Mouse (Mus musculus): ENCODE results near the gene Trpd52l3.

The Trpd52l3 gene

DNA sequence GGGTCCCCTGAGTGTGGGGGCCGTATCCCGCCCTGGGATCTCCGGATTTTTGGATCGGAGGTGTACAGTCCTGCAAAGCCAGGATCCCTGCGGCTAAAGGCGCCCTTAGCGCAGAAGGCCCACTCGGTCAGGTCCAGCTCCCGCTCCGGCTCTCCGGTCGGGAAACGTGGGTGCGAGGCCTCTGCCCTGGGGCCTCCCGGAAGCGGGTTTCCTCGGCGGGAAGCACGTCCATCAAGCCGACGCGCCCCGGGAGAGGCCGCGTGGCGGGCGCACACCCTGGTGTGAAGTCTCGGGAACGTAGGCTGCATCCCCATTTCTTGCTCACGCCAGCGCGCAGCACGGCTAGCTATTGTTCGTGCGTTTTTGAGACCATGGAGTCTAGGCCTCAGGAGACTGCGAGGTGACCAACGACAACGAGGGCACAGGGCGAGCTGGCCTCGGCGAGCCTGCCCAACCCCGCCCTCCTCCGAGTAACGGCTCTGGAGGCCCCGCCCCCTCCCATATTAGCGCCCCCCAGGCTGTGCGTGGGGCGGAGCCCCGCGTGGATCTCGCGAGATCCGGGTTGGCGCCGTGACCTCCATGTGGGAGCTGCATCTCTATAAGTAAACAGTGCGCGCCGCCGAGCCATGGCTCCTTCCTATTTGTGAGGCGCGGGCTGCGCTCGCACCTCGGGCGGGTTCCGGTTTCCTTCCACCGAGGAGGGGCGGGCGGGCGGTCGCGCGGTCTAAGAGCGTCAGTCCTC is 26.5 kb downstream of the Trpd52l3 start, which contains the start of gene Uhrf2:
Uhrf2 (plus strand) TSS at position 620 of the 742 bp plus-strand sequence.
- DNase-seq (ENCODE audit: extremely low spot score) = peak; percentile 97

DNA sequence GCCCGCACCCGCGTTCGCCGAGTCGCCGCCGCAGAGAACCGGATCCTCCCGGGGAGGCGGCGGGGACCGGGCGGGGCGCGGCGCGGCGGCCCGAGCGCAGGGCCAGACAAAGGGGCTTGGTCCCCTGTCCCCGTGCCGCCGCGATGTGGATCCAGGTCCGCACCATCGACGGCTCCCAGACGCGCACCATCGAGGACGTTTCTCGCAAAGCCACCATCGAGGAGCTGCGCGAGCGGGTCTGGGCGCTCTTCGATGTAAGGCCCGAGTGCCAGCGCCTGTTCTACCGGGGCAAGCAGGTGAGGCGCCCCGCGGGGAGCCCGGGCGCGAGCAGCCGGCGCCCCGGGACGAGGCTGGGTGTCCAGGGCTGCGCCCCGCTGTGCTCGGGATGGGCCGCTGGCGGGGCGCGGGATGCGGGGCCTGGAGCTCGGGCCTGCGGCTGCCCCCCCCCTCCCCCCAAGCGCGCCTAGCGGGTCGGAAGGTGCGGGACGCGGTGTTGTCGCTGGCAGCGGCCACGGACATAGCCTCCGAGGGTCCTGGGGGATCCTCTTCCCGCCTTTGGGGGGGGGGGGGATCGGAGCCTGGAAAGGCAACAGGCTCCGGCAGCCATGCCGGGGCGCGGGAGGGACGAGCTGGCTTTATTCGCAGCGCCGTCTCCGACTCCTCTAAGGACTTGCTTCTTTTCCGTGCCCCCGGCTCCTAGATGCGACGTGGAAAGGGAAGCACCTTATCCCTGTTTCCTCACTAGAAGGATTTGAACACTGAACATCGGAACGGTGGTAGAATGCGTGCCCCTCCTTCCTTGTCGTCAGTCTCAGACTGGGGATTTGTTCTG is 27.3 kb downstream of the Trpd52l3 start:
- DNase-seq (ENCODE audit: extremely low spot score) = peak; percentile 58

DNA sequence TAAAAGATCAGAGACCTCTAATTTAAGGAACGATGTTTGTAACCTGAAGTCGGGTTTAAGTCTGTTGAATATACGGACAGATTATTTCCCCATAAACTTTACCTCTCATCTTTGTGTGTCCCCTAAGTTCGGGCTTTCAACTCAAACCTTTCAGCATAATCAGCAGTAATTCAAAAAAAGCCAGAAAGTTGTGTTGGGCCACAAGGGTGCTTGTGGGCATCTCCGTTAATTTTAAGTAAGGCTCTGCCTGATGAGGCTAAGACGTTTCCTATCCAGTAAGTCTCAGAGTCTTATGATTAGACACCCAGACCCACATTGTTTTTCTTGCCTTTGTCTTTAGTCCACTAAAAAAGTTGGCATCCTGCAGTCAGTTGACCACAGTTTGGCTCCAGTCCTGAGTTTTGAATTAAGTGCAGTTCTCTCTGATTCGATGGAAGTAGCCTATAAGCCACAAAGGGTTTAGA is 27.9 kb downstream of the Trpd52l3 start:
- DNase-seq (ENCODE audit: extremely low spot score) = peak; percentile 21

DNA sequence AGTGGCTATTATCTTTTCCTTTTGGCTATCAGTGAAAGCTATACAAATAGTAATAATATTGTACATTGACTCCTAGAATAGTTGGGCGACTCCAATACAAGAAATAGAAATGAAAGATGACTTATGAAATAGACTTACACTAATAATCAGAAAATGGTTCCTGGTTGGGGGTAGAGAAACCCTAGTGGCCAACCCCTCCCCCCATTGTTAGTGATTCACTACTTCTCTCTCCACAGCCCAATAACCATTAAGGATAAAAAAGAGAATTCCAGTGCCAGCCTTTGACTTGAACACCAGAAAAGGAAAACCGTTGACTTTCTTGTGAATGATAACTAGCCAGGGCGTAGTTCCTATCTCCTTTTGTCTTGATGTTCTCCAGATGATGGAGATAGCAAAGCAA is 28.6 kb downstream of the Trpd52l3 start:
- no peak for DNase-seq (ENCODE audit: extremely low spot score)

DNA sequence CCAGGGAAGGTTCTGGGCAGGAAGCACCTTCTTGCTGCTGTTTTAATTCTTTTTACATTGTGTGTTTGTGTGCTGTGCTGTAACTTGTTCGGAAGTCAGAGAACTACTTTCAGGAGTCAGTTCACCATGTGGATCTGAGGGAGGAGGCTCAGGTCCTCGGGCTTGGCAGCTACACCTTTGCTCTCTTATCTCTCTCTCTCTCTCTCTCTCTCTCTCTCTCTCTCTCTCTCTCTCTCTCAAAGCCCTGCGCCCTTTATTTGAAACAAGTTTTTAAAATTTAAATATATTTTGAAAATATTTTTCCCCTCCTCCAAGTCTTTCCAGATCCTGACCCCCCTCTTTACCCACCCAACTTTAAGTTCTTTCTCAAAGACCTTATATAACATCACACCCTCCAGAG is 31.8 kb downstream of the Trpd52l3 start:
- no peak for DNase-seq (ENCODE audit: extremely low spot score)

DNA sequence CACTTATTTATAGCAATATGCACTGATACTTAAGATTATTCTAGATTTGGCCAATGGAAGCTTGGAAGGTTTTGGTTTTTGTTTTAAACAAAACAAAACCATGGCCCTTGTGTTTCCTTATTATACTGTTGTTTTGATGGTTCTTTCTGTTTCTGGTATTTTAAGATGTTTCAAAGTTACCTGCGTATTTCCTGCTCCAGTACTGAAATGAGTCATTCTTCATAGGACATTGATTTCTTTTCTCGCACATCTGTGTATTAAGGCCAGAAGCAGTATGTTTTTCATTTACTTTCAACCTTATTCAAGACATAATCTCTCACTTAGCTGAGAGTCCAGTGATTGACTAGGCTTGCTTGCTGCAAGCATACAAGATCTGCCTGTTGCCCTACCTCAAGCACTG is 40.1 kb downstream of the Trpd52l3 start:
- no peak for DNase-seq (ENCODE audit: extremely low spot score)

DNA sequence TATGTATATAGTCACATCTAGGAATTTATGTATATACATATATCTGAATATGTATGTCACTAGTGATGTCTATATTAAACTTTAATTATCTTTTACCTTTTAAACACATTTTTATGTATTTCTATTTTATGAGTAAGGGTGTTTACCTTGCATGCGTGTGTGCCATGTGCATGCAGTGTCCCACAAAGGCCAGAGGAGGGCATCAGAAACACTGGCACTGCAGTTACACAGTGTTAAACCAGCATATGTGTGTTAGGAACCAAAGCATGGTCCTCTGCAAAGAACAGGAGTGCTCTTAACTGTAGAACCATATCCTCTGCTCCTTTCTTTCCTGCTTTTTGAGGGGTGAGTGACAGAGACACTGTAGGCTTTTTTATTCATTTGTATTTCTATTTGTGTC is 41.0 kb downstream of the Trpd52l3 start:
- no peak for DNase-seq (ENCODE audit: extremely low spot score)

DNA sequence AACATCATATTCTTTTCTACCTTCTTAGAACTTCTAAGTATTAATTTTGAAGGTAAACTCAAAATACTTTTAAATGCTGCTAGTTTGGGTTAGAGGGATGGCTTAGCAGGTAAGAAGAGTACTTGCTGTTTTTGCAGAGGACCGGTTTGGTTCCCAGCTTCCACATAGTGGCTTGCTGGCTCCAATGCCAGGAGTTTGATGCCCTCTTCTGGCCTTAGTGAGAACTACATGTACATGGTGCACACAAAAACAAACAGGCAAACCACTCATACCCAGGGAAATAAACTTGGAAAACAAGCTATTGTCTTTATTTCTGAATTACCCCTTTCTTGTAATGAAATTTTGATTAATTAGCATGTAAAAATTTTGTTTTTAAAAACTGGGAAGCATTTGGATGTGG is 42.3 kb downstream of the Trpd52l3 start:
- peak; percentile 33 for DNase-seq (ENCODE audit: extremely low spot score)

DNA sequence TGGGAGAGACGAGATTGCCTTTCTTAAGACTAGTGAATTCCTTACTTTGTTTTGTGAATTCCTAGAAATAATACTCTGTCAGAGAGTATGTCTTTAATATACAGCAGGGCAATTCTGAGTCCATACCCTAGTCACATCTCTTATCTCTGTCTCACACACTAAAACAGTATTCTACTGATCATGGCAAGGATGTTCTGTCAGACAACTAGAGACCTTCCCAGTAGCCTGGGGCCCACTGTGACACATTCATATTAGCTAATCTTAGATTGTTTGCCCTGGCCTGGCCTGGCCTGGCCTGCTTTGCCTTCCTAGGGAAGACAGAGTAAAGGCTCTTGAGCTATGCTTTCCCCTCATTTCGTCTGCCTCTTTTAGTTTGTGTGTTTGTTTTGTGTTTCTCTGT is 47.0 kb downstream of the Trpd52l3 start:
- no peak for DNase-seq (ENCODE audit: extremely low spot score)

DNA sequence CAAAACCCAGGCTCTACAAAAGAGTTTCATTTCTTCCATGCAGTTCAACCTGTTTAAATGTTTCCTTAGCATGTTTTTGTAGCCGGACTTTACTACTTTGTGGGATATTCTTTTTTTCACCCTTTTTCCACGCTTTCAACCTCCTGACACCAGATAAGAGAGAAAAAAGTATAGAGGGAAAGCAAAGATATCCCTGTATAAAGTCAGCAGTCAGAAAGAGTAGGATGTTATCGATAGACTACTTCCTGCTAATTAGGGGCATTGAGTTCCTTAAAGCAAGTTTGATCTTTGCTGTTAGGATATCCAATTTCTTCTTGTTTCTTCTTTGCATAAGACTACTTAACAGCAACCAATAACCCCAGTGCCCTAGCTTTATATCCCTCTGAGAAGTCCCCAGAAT is 47.9 kb downstream of the Trpd52l3 start:
- no peak for DNase-seq (ENCODE audit: extremely low spot score)

DNA sequence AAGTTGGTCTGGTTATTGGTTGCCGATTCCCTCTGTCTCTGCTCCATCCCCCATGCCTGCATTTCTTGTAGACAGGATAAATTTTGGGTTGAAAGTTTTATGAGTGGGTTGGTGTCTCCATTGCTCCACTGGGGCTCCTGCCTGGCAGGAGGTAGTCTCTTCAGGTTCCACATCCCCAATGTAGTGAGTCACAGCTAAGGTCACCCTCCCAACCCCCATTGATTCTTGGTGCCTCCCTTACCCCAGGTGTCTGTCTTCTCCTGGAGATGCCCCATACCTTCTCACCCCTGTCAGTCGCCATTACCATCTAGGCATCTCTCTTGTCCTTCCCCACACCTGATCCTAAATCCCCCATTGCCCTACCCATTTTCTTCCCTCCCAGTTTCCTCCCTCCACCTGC is 50.6 kb downstream of the Trpd52l3 start:
- DNase-seq (ENCODE audit: extremely low spot score) = no peak

Measured in embryo, embryonic 9.5 days (tissue).